Mouse (Mus musculus): ENCODE results near the gene Rpp38. TPM values are rescaled to one million over a fixed set of nuclear protein-coding genes. Genes with fewer than 3 reads are reported as not detected.
A peak's percentile ranks its signal among the peaks of the same experiment; 100 is the strongest.

Gene Rpp38
- polyA plus RNA-seq, 1 experiment from 2014 or later = 20.5 TPM

DNA sequence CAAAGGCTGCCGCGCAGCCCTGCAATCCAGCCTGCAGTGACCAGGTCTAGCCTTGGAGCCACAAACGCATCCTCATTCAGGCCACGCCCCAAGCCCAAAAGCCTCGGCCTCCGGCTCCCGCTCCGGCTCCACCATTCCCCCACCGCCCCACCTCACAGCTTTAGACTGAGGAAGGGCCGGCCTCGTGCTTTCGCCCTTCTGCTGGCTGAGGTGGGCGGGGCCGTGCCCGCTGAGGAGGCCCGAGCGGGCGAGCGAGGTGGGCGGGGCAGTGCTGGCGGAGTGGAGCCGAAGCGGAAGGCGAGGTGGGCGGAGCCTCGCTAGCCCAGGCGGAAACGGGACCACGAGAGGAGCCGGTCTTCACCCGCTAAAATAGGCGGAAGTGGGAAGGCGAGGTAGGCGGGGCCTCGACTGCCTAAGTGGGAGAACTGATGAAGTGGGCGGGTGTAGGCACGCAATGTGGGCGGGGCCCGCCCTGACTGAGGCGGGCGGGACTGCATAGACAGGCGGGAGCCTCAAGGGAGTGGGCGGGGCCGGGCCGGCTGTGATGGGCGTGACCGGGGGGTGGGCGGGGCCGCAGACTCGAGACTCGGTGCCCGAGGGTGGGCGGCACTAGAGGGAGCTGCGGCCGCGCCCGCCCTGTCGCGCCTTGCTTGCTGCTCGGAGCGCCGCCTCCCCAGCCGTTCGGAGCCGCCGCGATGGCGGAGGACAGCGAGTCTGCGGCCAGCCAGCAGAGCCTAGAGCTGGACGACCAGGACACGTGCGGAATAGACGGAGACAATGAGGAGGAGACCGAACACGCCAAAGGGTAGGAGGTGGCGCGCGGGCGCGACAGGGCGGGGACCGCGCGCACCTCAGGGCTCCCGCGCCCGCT, 48.6 kb downstream of the Rpp38 start, which contains the start of gene Nmt2:
Gene Nmt2, plus strand, starts transcription at position 611 of the 871 bp plus-strand sequence.
- under 1% methylated on average over 86 of the region's 88 CpGs for WGBS
- ATAC-seq (ENCODE audit: low FRiP score) (peak; percentile 97), DNase-seq (ENCODE audit: low spot score) (peak; percentile 100)
- peak within 1 kb of the TSS; percentile 80 for H3K4me3 ChIP-seq (ENCODE audit: low read depth, low read length)
- no peaks in the 10 kb centered on the region for H3K4me1 ChIP-seq (replicated peaks; ENCODE audit: control insufficient read depth, insufficient read depth, low read length)
- peak within 1 kb of the TSS; percentile 86 for H3K4me2 ChIP-seq (replicated peaks; ENCODE audit: low read depth, low read length)
- H3K36me3 ChIP-seq (ENCODE audit: control insufficient read depth, insufficient read depth, low read length) = no peaks in the 10 kb centered on the region
- H3K9ac ChIP-seq (ENCODE audit: low read depth, low read length) = peak within 1 kb of the TSS; percentile 80
- H3K27me3 ChIP-seq (ENCODE audit: control insufficient read depth, insufficient read depth, low read length) = no peaks in the 10 kb centered on the region
- H3K27ac ChIP-seq (ENCODE audit: low read depth, low read length) = peak within 1 kb of the TSS; percentile 85
- no peaks in the 10 kb centered on the region for H3K9me3 ChIP-seq (ENCODE audit: control insufficient read depth, low read length)

- H3K4me2 ChIP-seq (replicated peaks; ENCODE audit: low read depth, low read length) = peak overlapping the region; percentile 42
- H3K27me3 ChIP-seq (ENCODE audit: control insufficient read depth, insufficient read depth, low read length) = no peaks in the 10 kb centered on the region
- WGBS = 12% methylated on average over 12 of the region's 12 CpGs
- no peak for DNase-seq (ENCODE audit: low spot score)
- no peaks in the 10 kb centered on the region for H3K9me3 ChIP-seq (ENCODE audit: control insufficient read depth, low read length)
- peak overlapping the region; percentile 37 for H3K4me3 ChIP-seq (ENCODE audit: low read depth, low read length)
- peak overlapping the region; percentile 53 for H3K9ac ChIP-seq (ENCODE audit: low read depth, low read length)
- no peaks in the 10 kb centered on the region for H3K4me1 ChIP-seq (replicated peaks; ENCODE audit: control insufficient read depth, insufficient read depth, low read length)
- H3K36me3 ChIP-seq (ENCODE audit: control insufficient read depth, insufficient read depth, low read length) = no peaks in the 10 kb centered on the region
- peak overlapping the region; percentile 73 for H3K27ac ChIP-seq (ENCODE audit: low read depth, low read length)
- no peak for ATAC-seq (ENCODE audit: low FRiP score)
Observed at GRCm38 (mm10) chr2:3282866-3283601, 49.4 kb downstream of the Rpp38 start.

- Histone ChIP-seq H3K4me1 (replicated peaks; ENCODE audit: control insufficient read depth, insufficient read depth, low read length) (no peaks in the 10 kb centered on the region), H3K9ac (ENCODE audit: low read depth, low read length) (no peak overlapping the region), H3K27ac (ENCODE audit: low read depth, low read length) (no peak overlapping the region), H3K4me2 (replicated peaks; ENCODE audit: low read depth, low read length) (no peak overlapping the region), H3K27me3 (ENCODE audit: control insufficient read depth, insufficient read depth, low read length) (no peaks in the 10 kb centered on the region), H3K4me3 (ENCODE audit: low read depth, low read length) (no peak overlapping the region), H3K36me3 (ENCODE audit: control insufficient read depth, insufficient read depth, low read length) (no peaks in the 10 kb centered on the region), H3K9me3 (ENCODE audit: control insufficient read depth, low read length) (no peaks in the 10 kb centered on the region)
- DNase-seq (ENCODE audit: low spot score) (no peak), ATAC-seq (ENCODE audit: low FRiP score) (no peak)
- 91% methylated on average over 4 of the region's 4 CpGs for WGBS
Observed at GRCm38 (mm10) chr2:3281311-3281710, 51.1 kb downstream of the Rpp38 start.

Other genes with a start within 250 kb of the Rpp38 start
- gene Fam171a1, start 218.4 kb downstream of the Rpp38 start, polyA plus RNA-seq (2014; fragmentation: Nextera tagmentation; extraction: Ambion mirVana) = 41.4 and 44.2 TPM in 2 replicates
- 64.2 and 76.5 TPM in 2 replicates for gene Nmt2, start 48.4 kb downstream of the Rpp38 start, polyA plus RNA-seq (2014; fragmentation: Nextera tagmentation; extraction: Ambion mirVana)
- gene Acbd7, start 3.5 kb upstream of the Rpp38 start, polyA plus RNA-seq (2014; fragmentation: Nextera tagmentation; extraction: Ambion mirVana) = 0.36 and 0.52 TPM in 2 replicates
- gene Olah, start 64.6 kb upstream of the Rpp38 start, polyA plus RNA-seq (2014; fragmentation: Nextera tagmentation; extraction: Ambion mirVana) = 0.11 TPM in 1 of 2 replicates, not detected in the other
- gene Meig1, start 90.0 kb upstream of the Rpp38 start, polyA plus RNA-seq (2014; fragmentation: Nextera tagmentation; extraction: Ambion mirVana) = 5.3 and 7.7 TPM in 2 replicates
- 8.6 and 11.0 TPM in 2 replicates for gene Dclre1c, start 91.5 kb upstream of the Rpp38 start, polyA plus RNA-seq (2014; fragmentation: Nextera tagmentation; extraction: Ambion mirVana)
- 39.7 and 41.3 TPM in 2 replicates for gene Suv39h2, start 142.4 kb upstream of the Rpp38 start, polyA plus RNA-seq (2014; fragmentation: Nextera tagmentation; extraction: Ambion mirVana)
- 6.9 and 8.2 TPM in 2 replicates for gene Gm45902, start 180.1 kb upstream of the Rpp38 start, polyA plus RNA-seq (2014; fragmentation: Nextera tagmentation; extraction: Ambion mirVana)
- gene Hspa14, start 180.2 kb upstream of the Rpp38 start, polyA plus RNA-seq (2014; fragmentation: Nextera tagmentation; extraction: Ambion mirVana) = 108 and 111 TPM in 2 replicates
- 0.19 and 0.43 TPM in 2 replicates for gene Cdnf, start 180.4 kb upstream of the Rpp38 start, polyA plus RNA-seq (2014; fragmentation: Nextera tagmentation; extraction: Ambion mirVana)
- gene Fam107b, start 237.8 kb upstream of the Rpp38 start, polyA plus RNA-seq (2014; fragmentation: Nextera tagmentation; extraction: Ambion mirVana) = 65.8 and 70.9 TPM in 2 replicates

All from hindbrain, embryonic 11.5 days (tissue).